Mouse (Mus musculus) lung, postnatal 0 days (tissue): ENCODE data around the gene Txndc2. TPM values are rescaled to one million over a fixed set of nuclear protein-coding genes. Genes with fewer than 3 reads are reported as not detected.

Experiments used
- ATAC-seq: fragments of 200-750 bp; cut with Nextera tagmentation; 2 replicates; pipeline ENCODE4 v1.8.0; 2017; ENCODE audit warnings: moderate library complexity
- DNase-seq: peaks from one replicate; pipeline ENCODE4 v3.0.0-alpha.2; 2016; ENCODE audit warnings: low spot score
- H3K27ac ChIP-seq: fragments of 300-500 bp; sonication (generic); 2 replicates; pipeline ENCODE4 v1.5.1; 2014; ENCODE audit warnings: antibody characterized with exemption, mild to moderate bottlenecking, low read length, mixed read lengths
- H3K27me3 ChIP-seq: fragments of 300-500 bp; sonication (generic); replicated peaks from 2 replicates; pipeline ENCODE4 v1.6.1; 2014; ENCODE audit warnings: low read length, mixed read lengths; ENCODE audit not compliant: insufficient read depth
- H3K36me3 ChIP-seq: fragments of 300-500 bp; sonication (generic); 2 replicates; pipeline ENCODE4 v1.6.1; 2014; ENCODE audit warnings: low read length, mixed read lengths; ENCODE audit not compliant: insufficient read depth
- H3K4me1 ChIP-seq: fragments of 300-500 bp; sonication (generic); 2 replicates; pipeline ENCODE4 v1.6.1; 2014; ENCODE audit warnings: antibody characterized with exemption, low read depth, low read length, mixed read lengths; ENCODE audit not compliant: insufficient read depth
- H3K4me2 ChIP-seq: fragments of 300-500 bp; sonication (generic); replicated peaks from 2 replicates; pipeline ENCODE4 v1.6.1; 2014; ENCODE audit warnings: low read depth, mild to moderate bottlenecking, low read length, moderate library complexity, mixed read lengths
- H3K4me3 ChIP-seq: fragments of 300-500 bp; sonication (generic); 2 replicates; pipeline ENCODE4 v1.5.1; 2014; ENCODE audit warnings: low read depth, low read length
- H3K9ac ChIP-seq: fragments of 300-500 bp; sonication (generic); replicated peaks from 2 replicates; pipeline ENCODE4 v1.6.1; 2014; ENCODE audit warnings: low read depth, mild to moderate bottlenecking
- H3K9me3 ChIP-seq: fragments of 300-500 bp; sonication (generic); 2 replicates; pipeline ENCODE4 v1.6.1; 2016; ENCODE audit warnings: low read length, mixed read lengths
- CTCF ChIP-seq: IDR thresholded peaks from 2 replicates; pipeline ENCODE4 v1.5.1; 2016; ENCODE audit warnings: antibody characterized with exemption, mild to moderate bottlenecking
- EP300 ChIP-seq: IDR thresholded peaks from 2 replicates; pipeline ENCODE4 v1.6.1; 2016; ENCODE audit warnings: antibody characterized with exemption, mild to moderate bottlenecking, control low read depth
- WGBS: fragments of 180-500 bp; shearing (Covaris S2); extraction: QIAGEN DNeasy Blood & Tissue Kit; methylation state at CpG from one replicate; pipeline ENCODE4 v1.1.7; 2014; 5-methylcytosine and 5-hydroxymethylcytosine counted together
- polyA plus RNA-seq: library from polyadenylated mRNA; unstranded; fragments of >200 nt; fragmentation: Nextera tagmentation; extraction: Ambion mirVana; gene quantifications from 2 replicates; pipeline ENCODE4 v1.2.1, GENCODE M21; 2015

The Txndc2 gene
- polyA plus RNA-seq, 1 experiment from 2014 or later, result 0.12 TPM

DNA sequence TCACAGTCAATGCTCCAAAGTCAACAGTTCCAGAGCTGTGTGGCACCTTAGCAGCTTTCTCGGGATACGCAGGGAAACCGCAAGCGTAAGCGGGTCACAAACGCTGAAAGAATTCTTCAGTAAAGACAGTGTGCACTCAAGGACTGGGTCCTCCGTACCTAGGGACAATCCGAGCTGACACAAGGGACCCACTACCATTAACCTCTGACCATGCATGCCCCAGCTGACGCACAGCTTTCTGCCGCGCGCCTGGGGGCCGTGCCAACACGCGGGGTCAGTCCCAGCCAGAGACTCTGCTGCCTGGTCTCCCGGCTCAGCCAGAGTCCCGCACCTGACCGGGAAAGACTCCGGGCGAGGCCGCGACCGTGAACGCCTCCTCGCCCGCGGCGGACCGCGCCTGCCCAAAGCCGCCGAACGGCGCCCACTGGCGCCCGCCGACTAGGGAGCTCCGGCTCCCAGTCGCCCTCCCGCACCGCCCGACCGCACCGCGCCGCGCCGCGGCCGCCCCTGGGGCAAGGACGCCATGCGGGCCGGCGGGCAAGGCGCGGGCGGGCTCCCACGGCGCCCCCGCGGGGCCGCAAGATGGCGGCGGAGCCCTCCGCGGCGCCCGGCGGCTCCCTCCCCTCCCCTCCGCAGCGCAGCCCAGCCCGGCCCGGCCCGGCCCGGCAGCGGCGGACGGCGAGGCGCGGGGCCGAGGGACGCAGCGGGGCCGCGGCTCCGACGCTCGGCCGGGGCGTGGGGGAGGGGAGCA is 29.4 kb downstream of the Txndc2 start:
- Histone ChIP-seq H3K27me3 (no peaks in the 10 kb centered on the region), H3K9me3 (no peaks in the 10 kb centered on the region), H3K4me1 (peaks cover 18% of the 10 kb centered on the region; the same call in 1 of the 2 replicates), H3K27ac (peak overlapping the region; percentile 99), H3K9ac (peak overlapping the region; percentile 99), H3K36me3 (no peaks in the 10 kb centered on the region), H3K4me3 (peak overlapping the region; percentile 99), H3K4me2 (peak overlapping the region; percentile 70)
- peak; percentile 51 for DNase-seq
- ATAC-seq, result peak; percentile 31
- WGBS, result 0% methylated on average over 37 of the region's 91 CpGs
- no peak for TF ChIP-seq CTCF
- TF ChIP-seq EP300, result no peak

DNA sequence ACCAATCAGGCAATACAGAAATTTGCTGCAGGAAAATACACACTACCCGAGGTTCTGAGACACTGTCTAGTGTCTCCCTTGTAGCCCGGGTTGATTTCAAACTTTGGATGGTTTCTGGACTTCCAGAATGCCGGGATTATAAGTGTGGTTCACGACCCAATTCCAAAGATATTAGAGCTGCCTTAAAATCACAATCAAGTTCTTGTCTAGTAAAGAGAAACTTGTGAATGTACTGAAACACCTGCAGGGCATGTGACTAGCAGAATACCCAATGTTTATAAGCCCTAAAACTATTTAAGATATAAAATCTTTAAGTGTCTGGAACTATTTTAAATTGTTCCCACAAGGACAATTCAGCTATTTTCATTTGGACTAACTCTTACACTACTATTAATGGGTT is 30.2 kb downstream of the Txndc2 start:
- WGBS, result 3% methylated on average over 4 of the region's 4 CpGs
- Histone ChIP-seq H3K27me3 (no peaks in the 10 kb centered on the region), H3K9ac (no peak overlapping the region; the same call in 1 of the 2 replicates), H3K9me3 (no peaks in the 10 kb centered on the region), H3K4me3 (peak overlapping the region; percentile 99), H3K4me2 (peak overlapping the region; percentile 70), H3K36me3 (no peaks in the 10 kb centered on the region), H3K27ac (no peak overlapping the region), H3K4me1 (peaks cover 24% of the 10 kb centered on the region; the same call in 1 of the 2 replicates)
- no peak for TF ChIP-seq EP300
- TF ChIP-seq CTCF, result no peak
- DNase-seq (no peak), ATAC-seq (no peak)

DNA sequence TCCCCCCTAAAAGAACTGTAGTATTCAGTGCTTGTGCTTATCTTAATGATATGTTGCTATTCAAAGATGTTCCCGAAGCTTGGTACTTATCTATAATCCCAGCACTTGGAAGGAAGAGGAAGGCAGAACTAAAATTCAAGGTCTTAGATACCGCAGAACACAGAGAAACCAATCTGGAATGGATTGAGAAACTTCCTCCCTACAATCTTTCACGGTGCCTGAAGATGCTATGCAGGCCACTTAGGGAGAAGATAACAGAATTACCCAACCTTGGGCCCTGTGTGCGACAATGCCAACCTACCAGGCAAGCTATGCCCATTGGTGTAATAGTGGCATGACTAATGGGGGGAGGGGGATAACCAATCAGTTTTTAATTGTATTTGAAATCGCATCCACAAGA is 33.2 kb downstream of the Txndc2 start:
- Histone ChIP-seq H3K9me3 (no peaks in the 10 kb centered on the region), H3K9ac (no peak overlapping the region), H3K4me1 (peaks cover 37% of the 10 kb centered on the region), H3K27me3 (no peaks in the 10 kb centered on the region), H3K36me3 (no peaks in the 10 kb centered on the region), H3K4me2 (no peak overlapping the region), H3K27ac (no peak overlapping the region), H3K4me3 (no peak overlapping the region)
- TF ChIP-seq EP300, result no peak
- TF ChIP-seq CTCF, result no peak
- no peak for DNase-seq
- 50% methylated on average over 5 of the region's 5 CpGs for WGBS
- no peak for ATAC-seq

DNA sequence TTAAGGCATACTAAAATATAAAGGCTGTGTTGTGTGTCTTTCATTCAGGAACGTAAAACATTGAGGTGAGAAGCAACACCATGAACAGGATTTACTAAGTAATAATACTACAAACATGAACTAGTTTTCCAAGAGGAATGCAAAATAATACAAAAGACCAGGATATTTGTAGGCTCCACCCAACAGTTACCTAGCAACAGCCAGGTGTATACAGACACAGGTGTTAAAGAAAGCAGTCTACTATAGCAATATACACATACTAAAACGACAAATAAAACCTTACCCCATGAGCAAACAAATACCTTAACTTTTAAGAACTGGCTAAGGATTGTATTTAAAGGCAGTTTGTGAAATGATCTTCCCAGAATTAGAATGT is 33.7 kb downstream of the Txndc2 start:
- no peaks in the 10 kb centered on the region for H3K9me3 ChIP-seq
- DNase-seq, result peak; percentile 38
- WGBS, result 62% methylated on average over 2 of the region's 2 CpGs
- no peak for TF ChIP-seq CTCF
- no peak for TF ChIP-seq EP300
- no peak for ATAC-seq
- no peaks in the 10 kb centered on the region for H3K36me3 ChIP-seq
- H3K27ac ChIP-seq, result no peak overlapping the region
- peak overlapping the region; percentile 34; the same call in 1 of the 2 replicates for H3K4me2 ChIP-seq
- no peak overlapping the region for H3K9ac ChIP-seq
- H3K4me1 ChIP-seq, result peaks cover 37% of the 10 kb centered on the region
- H3K4me3 ChIP-seq, result no peak overlapping the region; the same call in 1 of the 2 replicates
- H3K27me3 ChIP-seq, result no peaks in the 10 kb centered on the region

DNA sequence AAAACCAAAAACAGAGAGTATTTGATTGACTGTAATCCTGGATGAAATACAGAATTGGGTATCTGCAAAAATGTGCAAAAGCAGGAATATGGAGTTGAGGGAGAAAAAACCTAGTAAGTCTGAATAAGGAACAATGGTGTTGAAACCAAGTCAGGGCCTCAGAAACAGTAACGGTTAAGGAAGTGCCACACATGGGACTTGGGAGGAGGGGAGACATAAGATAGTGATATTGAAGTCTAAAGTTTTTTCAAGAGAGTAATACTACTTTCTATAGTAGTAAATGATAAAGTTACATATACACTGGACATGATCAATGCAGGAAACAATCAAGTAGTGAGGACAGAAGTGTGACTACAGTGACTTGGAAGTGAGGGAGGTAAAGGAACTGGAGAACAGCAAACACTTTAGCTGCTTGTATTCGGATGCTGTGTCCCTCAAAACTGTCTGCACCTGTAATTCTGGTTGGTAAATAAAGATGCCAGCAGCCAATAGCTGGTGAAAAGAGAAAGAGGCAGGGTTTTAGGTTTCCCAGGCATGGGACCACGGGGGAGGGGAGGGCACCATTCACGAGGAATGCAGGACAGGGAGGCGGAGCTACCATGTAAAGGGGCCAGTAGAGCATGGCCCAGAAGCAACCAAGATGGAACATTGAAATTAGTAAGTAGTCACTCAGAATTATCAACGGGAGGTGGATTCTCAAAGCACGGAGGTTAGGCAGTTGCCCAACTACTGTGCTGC is 34.2 kb downstream of the Txndc2 start:
- H3K4me3 ChIP-seq, result no peak overlapping the region; the same call in 1 of the 2 replicates
- no peaks in the 10 kb centered on the region for H3K36me3 ChIP-seq
- H3K27me3 ChIP-seq, result no peaks in the 10 kb centered on the region
- TF ChIP-seq EP300 (no peak), CTCF (no peak)
- ATAC-seq (peak; percentile 23; the same call in 1 of the 2 replicates), DNase-seq (peak; percentile 41)
- no peaks in the 10 kb centered on the region for H3K9me3 ChIP-seq
- peaks cover 37% of the 10 kb centered on the region for H3K4me1 ChIP-seq
- H3K4me2 ChIP-seq, result peak overlapping the region; percentile 34; the same call in 1 of the 2 replicates
- no peak overlapping the region for H3K9ac ChIP-seq
- H3K27ac ChIP-seq, result no peak overlapping the region
- WGBS, result 33% methylated on average over 7 of the region's 7 CpGs

DNA sequence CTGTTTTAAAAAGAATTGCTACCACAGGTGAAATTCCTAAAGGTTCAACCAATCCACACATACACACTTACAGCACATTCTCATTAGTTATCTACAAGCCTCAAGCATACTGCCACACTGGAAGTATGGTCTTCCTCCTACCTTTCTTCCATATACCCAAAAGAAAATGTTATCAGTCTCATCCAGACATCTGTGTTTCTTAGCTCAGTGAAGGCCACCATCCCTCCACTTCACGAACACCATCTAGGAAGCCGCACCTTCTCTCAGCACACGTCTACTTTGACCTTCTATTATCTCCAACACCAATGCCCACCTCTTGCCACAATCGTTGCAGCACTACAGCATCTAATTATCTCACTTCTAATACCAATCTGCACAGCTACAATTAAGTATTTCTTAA is 36.0 kb downstream of the Txndc2 start:
- no peak for TF ChIP-seq CTCF
- TF ChIP-seq EP300, result no peak
- Histone ChIP-seq H3K9ac (no peak overlapping the region), H3K36me3 (no peaks in the 10 kb centered on the region), H3K4me3 (no peak overlapping the region), H3K9me3 (no peaks in the 10 kb centered on the region), H3K4me2 (no peak overlapping the region), H3K27me3 (no peaks in the 10 kb centered on the region), H3K27ac (no peak overlapping the region), H3K4me1 (peaks cover 35% of the 10 kb centered on the region)
- WGBS, result 60% methylated on average over 4 of the region's 4 CpGs
- ATAC-seq, result no peak
- no peak for DNase-seq
